In the genomic region with DNA sequence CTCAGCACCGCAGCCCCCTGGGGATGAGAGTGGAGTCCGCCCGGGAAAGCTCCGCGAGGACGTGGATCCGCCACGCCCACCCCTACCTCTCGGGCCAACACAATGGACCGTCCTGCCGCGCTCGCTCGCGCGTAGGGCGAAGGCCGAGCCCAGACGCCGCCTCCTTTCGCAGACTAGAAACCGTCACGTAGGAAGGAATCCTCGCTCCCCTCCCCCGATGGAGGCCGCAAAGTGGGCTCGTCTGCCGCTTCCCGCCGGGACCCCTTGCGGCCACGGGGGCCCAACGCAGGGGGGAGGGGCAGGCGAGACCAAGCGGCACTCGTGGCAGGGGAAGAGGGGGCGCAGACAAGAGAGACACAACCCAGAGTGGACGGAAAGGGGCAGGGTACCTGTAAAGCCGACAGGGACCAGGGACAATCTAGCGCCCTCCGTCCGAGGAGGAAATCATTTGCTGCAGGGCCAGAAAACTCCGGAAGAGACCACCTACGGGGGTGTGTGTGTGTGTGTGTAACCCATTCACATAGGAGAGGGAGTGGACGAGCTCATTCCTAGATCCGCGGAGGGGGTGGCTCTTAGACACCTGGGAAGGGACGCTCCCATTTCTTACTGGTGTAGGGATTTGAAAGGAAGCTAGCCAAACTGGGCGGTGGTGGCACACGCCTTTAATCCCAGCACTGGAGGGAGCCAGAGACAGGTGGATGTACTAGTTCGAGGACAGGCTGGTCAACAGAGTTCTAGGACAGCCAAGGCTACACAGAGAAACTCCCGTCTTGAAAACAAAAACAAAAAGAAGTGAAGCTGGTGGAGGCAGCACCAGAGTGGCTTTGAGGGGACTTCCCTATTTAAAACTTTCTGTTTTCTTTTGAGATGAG, we compare ENCODE assay signal across 8 mouse cellular contexts. TPM values are rescaled to one million over a fixed set of nuclear protein-coding genes. Genes with fewer than 3 reads are reported as not detected.
DNase-seq lines count a peak whose midpoint lies in the region; ATAC-seq and TF ChIP-seq lines count a peak whose summit lies in the region.

A gene (minus strand): TSS at position 533 of the 872 bp plus-strand sequence.

- H3K27me3 ChIP-seq in heart, embryonic 15.5 days, result no peaks in the 10 kb centered on the region
- peaks cover 5% of the 10 kb centered on the region for H3K27me3 ChIP-seq in liver, embryonic 13.5 days
- H3K27me3 ChIP-seq in neural tube, embryonic 11.5 days (ENCODE audit: control insufficient read depth, insufficient read depth, low read length), result no peaks in the 10 kb centered on the region

- peak; percentile 87 for ATAC-seq in heart, embryonic 15.5 days (replicated peaks; ENCODE audit: insufficient number of reproducible peaks, insufficient read depth, low FRiP score, low read depth)
- peak; percentile 81 for ATAC-seq in liver, embryonic 13.5 days (ENCODE audit: low read depth)
- peak; percentile 90 for ATAC-seq in neural tube, embryonic 11.5 days (ENCODE audit: insufficient read depth, low FRiP score, low TSS enrichment)

- H3K9ac ChIP-seq in heart, embryonic 15.5 days, result peak within 1 kb of the TSS; percentile 69
- H3K9ac ChIP-seq in liver, embryonic 13.5 days, result peak within 1 kb of the TSS; percentile 77
- H3K9ac ChIP-seq in neural tube, embryonic 11.5 days (ENCODE audit: low read length), result peak within 1 kb of the TSS; percentile 85

- peaks cover 23% of the 10 kb centered on the region for H3K36me3 ChIP-seq in heart, embryonic 15.5 days
- H3K36me3 ChIP-seq in liver, embryonic 13.5 days, result peaks cover 23% of the 10 kb centered on the region
- H3K36me3 ChIP-seq in neural tube, embryonic 11.5 days (ENCODE audit: control insufficient read depth, insufficient read depth, low read length), result peaks cover 9% of the 10 kb centered on the region

- WGBS in heart, embryonic 15.5 days, result under 1% methylated on average over 51 of the region's 52 CpGs
- WGBS in liver, embryonic 13.5 days (ENCODE audit: insufficient replicate concordance), result 1% methylated on average over 52 of the region's 52 CpGs
- WGBS in neural tube, embryonic 11.5 days, result under 1% methylated on average over 52 of the region's 52 CpGs

- peak within 1 kb of the TSS; percentile 44 for H3K27ac ChIP-seq in embryonic fibroblast, embryonic 13.5 days (ENCODE audit: insufficient read depth, low read length)
- peak within 1 kb of the TSS; percentile 90 for H3K27ac ChIP-seq in heart, embryonic 15.5 days
- H3K27ac ChIP-seq in liver, embryonic 13.5 days, result peak within 1 kb of the TSS; percentile 67
- H3K27ac ChIP-seq in neural tube, embryonic 11.5 days (ENCODE audit: low read depth, low read length), result peak within 1 kb of the TSS; percentile 91

- no peaks in the 10 kb centered on the region for H3K4me1 ChIP-seq in embryonic fibroblast, embryonic 13.5 days (ENCODE audit: control insufficient read depth, insufficient read depth, low read length)
- peaks cover 25% of the 10 kb centered on the region for H3K4me1 ChIP-seq in heart, embryonic 15.5 days (replicated peaks)
- H3K4me1 ChIP-seq in liver, embryonic 13.5 days (replicated peaks), result peaks cover 24% of the 10 kb centered on the region
- peaks cover 4% of the 10 kb centered on the region; the same call in 1 of the 2 replicates for H3K4me1 ChIP-seq in neural tube, embryonic 11.5 days (ENCODE audit: control insufficient read depth, insufficient read depth, low read length)

- TF ChIP-seq CTCF in embryonic fibroblast, embryonic 13.5 days (IDR thresholded peaks at IDR 0.05; ENCODE audit: borderline replicate concordance, insufficient read depth, low read length), result peak; percentile 10; the same call in 1 of the 2 replicates

- TF ChIP-seq POLR2A in embryonic fibroblast, embryonic 13.5 days (IDR thresholded peaks at IDR 0.05; ENCODE audit: low read depth, low read length), result peak; percentile 47

- H3K9me3 ChIP-seq in heart, embryonic 15.5 days (replicated peaks), result no peaks in the 10 kb centered on the region
- no peaks in the 10 kb centered on the region for H3K9me3 ChIP-seq in liver, embryonic 13.5 days (replicated peaks)
- H3K9me3 ChIP-seq in neural tube, embryonic 11.5 days (ENCODE audit: control insufficient read depth, low read length), result no peaks in the 10 kb centered on the region

- peak within 1 kb of the TSS; percentile 67 for H3K4me3 ChIP-seq in embryonic fibroblast, embryonic 13.5 days (ENCODE audit: insufficient read depth, low read length)
- peak within 1 kb of the TSS; percentile 71 for H3K4me3 ChIP-seq in heart, embryonic 15.5 days
- H3K4me3 ChIP-seq in liver, embryonic 13.5 days (replicated peaks), result peak within 1 kb of the TSS; percentile 73
- H3K4me3 ChIP-seq in neural tube, embryonic 11.5 days (ENCODE audit: low read depth, low read length), result peak within 1 kb of the TSS; percentile 73

- peak within 1 kb of the TSS; percentile 91 for H3K4me2 ChIP-seq in heart, embryonic 15.5 days
- H3K4me2 ChIP-seq in liver, embryonic 13.5 days, result peak within 1 kb of the TSS; percentile 98
- peak within 1 kb of the TSS; percentile 64 for H3K4me2 ChIP-seq in neural tube, embryonic 11.5 days (ENCODE audit: low read depth)

- peak; percentile 74 for DNase-seq in CD4-positive, CD25-positive, alpha-beta regulatory T cell, adult 2 months (ENCODE audit: low read depth, low spot score)
- peak; percentile 52 to 64 for DNase-seq in adrenal gland, postnatal 4 days (ENCODE audit: low spot score in 2 of 2)
- DNase-seq in kidney, postnatal 25 days, result peak; percentile 81 to 92
- DNase-seq in liver, embryonic 13.5 days, result peak; percentile 73
- DNase-seq in neural tube, embryonic 11.5 days (ENCODE audit: low spot score), result peak; percentile 93
- peak; percentile 90 for DNase-seq in testis, postnatal 10 days (ENCODE audit: low spot score)

RNA-seq across cellular contexts. Expression of the gene that starts here (rescaled TPM):
- total RNA-seq in adrenal gland, postnatal 4 days (2021), result 10 to 100 TPM; 62.9 to 70.0 TPM
- 46.2 and 48.8 TPM in 2 replicates for polyA plus RNA-seq in embryonic fibroblast, embryonic 13.5 days (2011; ENCODE audit: insufficient read length, low read depth, missing spikeins)
- 103 and 119 TPM in 2 replicates for polyA plus RNA-seq in heart, embryonic 15.5 days (2015; fragmentation: Nextera tagmentation; extraction: Ambion mirVana)
- polyA plus RNA-seq in liver, embryonic 13.5 days (2015; fragmentation: Nextera tagmentation; extraction: Ambion mirVana), result 29.3 and 31.6 TPM in 2 replicates
- 321 and 324 TPM in 2 replicates for polyA plus RNA-seq in neural tube, embryonic 11.5 days (2014; fragmentation: Nextera tagmentation; extraction: Ambion mirVana)

Comparison
In these comparisons a context has a peak if more than half of its experiments do, and no peak if none do; other contexts are left out.
1. Peak in every context shown above with its lines: DNase-seq, ATAC-seq, H3K4me3 ChIP-seq and H3K27ac ChIP-seq.